Mouse (Mus musculus) megakaryocyte, adult 5-6 weeks (primary cell): ENCODE results near the gene Epb41l4b. TPM values are rescaled to one million over a fixed set of nuclear protein-coding genes. Genes with fewer than 3 reads are reported as not detected.
A peak's percentile ranks its signal among the peaks of the same experiment; 100 is the strongest.

ENCODE experiments used
- ATAC-seq: 2 replicates; pipeline ENCODE4 v1.8.0; 2016; ENCODE audit warnings: mild to moderate bottlenecking, inconsistent platforms; ENCODE audit not compliant: poor library complexity, severe bottlenecking
- total RNA-seq, 2 experiments: library from RNA; stranded (forward) in 1 of 2; stranded (reverse) in 1 of 2; fragments of 153-499, 151-499 nt in 1 of 2; fragments of 221-1000, 200-1000 nt in 1 of 2; gene quantifications; 2 replicates each; pipeline versions ENCODE4 v1.2.3 to v1.2.4; 2015 to 2017

The Epb41l4b gene
- total RNA-seq (2015), result 2.8 and 3.4 TPM in 2 replicates
- total RNA-seq (2017), result 2.9 and 4.1 TPM in 2 replicates

GRCm38 (mm10) chr4:57143026-57143937 lies at the start of gene Epb41l4b:
Gene Epb41l4b, minus strand, starts transcription at chr4:57143437.
- peak; percentile 95 for ATAC-seq

- no peak for ATAC-seq
These were observed 48.5 kb upstream of the Epb41l4b start for GRCm38 (mm10) chr4:57191543-57192283.

GRCm38 (mm10) chr4:57189881-57190280 lies 46.6 kb upstream of the Epb41l4b start:
- ATAC-seq, result no peak

- no peak for ATAC-seq
These were observed 42.8 kb upstream of the Epb41l4b start for GRCm38 (mm10) chr4:57186035-57186434.

- ATAC-seq, result no peak
These were observed 42.2 kb upstream of the Epb41l4b start for GRCm38 (mm10) chr4:57185462-57185861.

GRCm38 (mm10) chr4:57183493-57183892 lies 40.3 kb upstream of the Epb41l4b start:
- ATAC-seq, result no peak

- no peak for ATAC-seq
These were observed 38.3 kb upstream of the Epb41l4b start for GRCm38 (mm10) chr4:57181538-57181937.

- ATAC-seq, result no peak
These were observed 35.6 kb upstream of the Epb41l4b start for GRCm38 (mm10) chr4:57178881-57179280.

GRCm38 (mm10) chr4:57175329-57175728 lies 32.1 kb upstream of the Epb41l4b start:
- no peak for ATAC-seq

GRCm38 (mm10) chr4:57172861-57173260 lies 29.6 kb upstream of the Epb41l4b start:
- no peak for ATAC-seq

GRCm38 (mm10) chr4:57171817-57172216 lies 28.6 kb upstream of the Epb41l4b start:
- no peak for ATAC-seq

- ATAC-seq, result no peak
These were observed 25.4 kb upstream of the Epb41l4b start for GRCm38 (mm10) chr4:57168680-57169079.

GRCm38 (mm10) chr4:57168277-57168676 lies 25.0 kb upstream of the Epb41l4b start:
- no peak for ATAC-seq

- no peak for ATAC-seq
These were observed 24.0 kb upstream of the Epb41l4b start for GRCm38 (mm10) chr4:57166922-57167870.

- no peak for ATAC-seq
These were observed 22.4 kb upstream of the Epb41l4b start for GRCm38 (mm10) chr4:57165654-57166053.

GRCm38 (mm10) chr4:57164578-57165210 lies 21.5 kb upstream of the Epb41l4b start:
- ATAC-seq, result no peak

- ATAC-seq, result no peak
These were observed 19.8 kb upstream of the Epb41l4b start for GRCm38 (mm10) chr4:57162789-57163722.

- no peak for ATAC-seq
These were observed 17.3 kb upstream of the Epb41l4b start for GRCm38 (mm10) chr4:57160571-57160970.

- ATAC-seq, result no peak
These were observed 13.4 kb upstream of the Epb41l4b start for GRCm38 (mm10) chr4:57156549-57157169.
